Mouse (Mus musculus) embryonic fibroblast, embryonic 13.5 days (primary cell): ENCODE data around the gene Ankrd39. TPM values are rescaled to one million over a fixed set of nuclear protein-coding genes. Genes with fewer than 3 reads are reported as not detected.
"Not testable (repeated sequence)": the region's sequence is repeated elsewhere in the genome, so short reads cannot be mapped to it uniquely, and the experiment has no call there.

ENCODE experiments used
- H3K27ac ChIP-seq: 2 replicates; pipeline ENCODE4 v1.5.1; 2012; ENCODE audit warnings: low read length, control low read depth, inconsistent platforms; ENCODE audit not compliant: insufficient read depth
- H3K4me1 ChIP-seq: 2 replicates; pipeline ENCODE4 v1.6.1; 2011; ENCODE audit warnings: low read length; ENCODE audit not compliant: control insufficient read depth, insufficient read depth
- H3K4me3 ChIP-seq: 2 replicates; pipeline ENCODE4 v1.5.1; 2011; ENCODE audit warnings: mild to moderate bottlenecking, control low read depth, low read length; ENCODE audit not compliant: insufficient read depth
- CTCF ChIP-seq: IDR thresholded peaks from 2 replicates; pipeline ENCODE4 v1.5.1; 2011; ENCODE audit warnings: mild to moderate bottlenecking, control low read depth, low read length, moderate library complexity, borderline replicate concordance; ENCODE audit not compliant: insufficient read depth
- POLR2A ChIP-seq: IDR thresholded peaks from 2 replicates; pipeline ENCODE4 v1.6.1; 2011; ENCODE audit warnings: low read depth, mild to moderate bottlenecking, control low read depth, low read length, moderate library complexity
- polyA plus RNA-seq: library from polyadenylated mRNA; stranded (reverse); fragments of >200 nt; gene quantifications from 2 replicates; pipeline ENCODE4 v1.2.4, GENCODE M21; 2011; ENCODE audit warnings: low read depth; ENCODE audit not compliant: missing spikeins, insufficient read length

The Ankrd39 gene
- polyA plus RNA-seq, 1 experiment, result 7.7 TPM

DNA sequence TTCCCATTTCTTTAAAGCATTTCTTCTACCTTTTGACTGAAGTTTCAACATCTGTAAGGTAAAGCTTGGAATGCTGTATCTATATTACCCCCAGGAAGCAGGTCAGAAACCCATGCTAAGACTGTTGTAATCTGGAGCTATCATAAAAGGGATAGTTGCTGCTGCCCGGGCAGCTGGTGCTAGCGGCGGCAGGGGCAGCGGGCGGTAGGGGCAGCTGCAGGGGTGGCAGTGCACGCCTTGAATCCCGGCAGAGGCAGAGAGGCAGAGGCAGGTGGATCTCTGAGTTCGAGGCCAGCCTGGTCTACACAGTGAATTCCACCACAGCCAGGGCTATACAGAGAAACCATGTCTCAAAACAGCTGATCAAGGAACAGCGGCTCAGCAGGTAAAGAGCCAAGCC is 4.3 kb downstream of the Ankrd39 start:
- Histone ChIP-seq H3K4me1 (0 out of 2 replicates have a peak, but pooled peaks cover 3% of the 10 kb centered on the region), H3K4me3 (no peak overlapping the region), H3K27ac (no peak overlapping the region)
- TF ChIP-seq CTCF, result no peak
- TF ChIP-seq POLR2A, result no peak

DNA sequence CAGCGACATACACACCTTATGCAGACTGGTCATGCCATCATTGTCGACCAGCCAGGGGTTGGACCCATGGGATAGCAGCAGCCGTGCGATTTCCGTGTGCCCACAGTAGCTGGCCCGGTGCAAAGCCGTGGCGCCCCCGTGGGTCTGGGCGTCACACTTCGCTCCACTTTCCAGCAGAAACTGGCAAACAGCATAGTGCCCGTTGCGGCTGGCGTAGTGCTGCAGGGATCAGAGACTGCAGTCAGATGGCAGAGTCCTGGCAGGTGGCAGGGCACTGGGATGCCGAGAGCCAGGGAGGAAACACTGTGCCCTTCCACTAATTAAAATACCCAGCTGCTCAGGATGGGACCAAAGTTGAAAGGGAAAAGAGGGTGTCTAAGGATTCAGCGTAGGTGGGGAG is 5.4 kb downstream of the Ankrd39 start:
- Histone ChIP-seq H3K27ac (no peak overlapping the region), H3K4me1 (0 out of 2 replicates have a peak, but pooled peaks cover 3% of the 10 kb centered on the region), H3K4me3 (no peak overlapping the region)
- TF ChIP-seq CTCF, result no peak
- no peak for TF ChIP-seq POLR2A

DNA sequence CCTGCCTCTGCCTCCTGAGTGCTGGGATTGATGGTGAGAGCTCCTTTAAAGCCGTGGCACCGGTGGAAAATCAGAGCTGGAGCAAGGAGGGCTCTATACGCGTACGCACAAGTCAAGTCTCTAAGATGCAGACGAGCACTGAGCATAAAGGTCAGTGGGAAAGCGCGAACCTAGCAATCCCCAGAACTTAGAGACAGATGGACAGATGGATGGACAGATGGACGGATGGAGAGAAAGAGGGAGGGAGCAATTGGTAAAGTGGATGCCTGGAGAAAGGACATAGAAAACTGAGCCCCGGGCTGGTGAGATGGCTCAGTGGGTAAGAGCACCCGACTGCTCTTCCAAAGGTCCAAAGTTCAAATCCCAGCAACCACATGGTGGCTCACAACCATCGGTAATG is 6.4 kb downstream of the Ankrd39 start:
- Histone ChIP-seq H3K4me3 (no peak overlapping the region), H3K4me1 (0 out of 2 replicates have a peak, but pooled peaks cover 3% of the 10 kb centered on the region), H3K27ac (no peak overlapping the region)
- TF ChIP-seq CTCF (no peak), POLR2A (no peak)

DNA sequence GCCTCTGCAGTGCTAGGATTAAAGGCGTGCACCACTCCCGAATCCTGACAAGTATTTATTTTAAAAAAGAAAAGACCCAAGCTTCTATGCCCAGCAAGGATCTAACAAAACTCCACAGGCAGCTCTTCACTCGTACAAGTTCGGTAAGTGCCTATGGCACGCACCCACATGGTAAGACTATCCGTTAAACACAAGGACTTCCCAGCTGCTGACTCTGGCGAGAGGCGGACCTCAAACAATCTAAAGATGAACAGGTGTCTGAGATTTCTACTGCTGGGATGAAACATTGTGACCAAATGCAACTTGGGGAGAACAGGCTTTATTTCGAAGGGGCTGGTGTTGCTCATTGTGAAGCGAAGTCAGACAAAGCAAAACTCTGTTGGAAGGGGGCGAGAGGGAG is 7.1 kb downstream of the Ankrd39 start:
- no peak for TF ChIP-seq CTCF
- no peak for TF ChIP-seq POLR2A
- Histone ChIP-seq H3K4me1 (no peaks in the 10 kb centered on the region), H3K4me3 (no peak overlapping the region), H3K27ac (no peak overlapping the region)

DNA sequence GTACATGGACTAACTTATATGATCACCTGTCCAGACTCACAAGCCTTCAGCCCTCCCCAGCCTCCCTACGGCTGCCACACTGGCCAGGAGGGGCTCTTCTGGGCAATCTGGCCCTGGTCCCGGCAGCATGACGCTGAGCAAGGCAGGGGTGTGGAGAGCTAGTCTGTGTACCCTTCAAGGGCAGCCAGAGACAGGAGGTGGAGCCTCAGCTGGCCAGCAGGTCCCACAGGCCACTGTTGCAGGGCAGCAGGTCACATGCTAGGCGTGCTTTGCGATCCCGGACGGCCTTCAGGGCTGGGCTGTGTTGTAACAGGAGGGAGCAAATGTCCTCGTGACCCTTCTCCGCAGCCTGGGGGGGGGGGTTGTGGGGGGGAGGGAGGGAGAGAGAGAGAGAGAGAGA is 8.1 kb downstream of the Ankrd39 start, which contains the start of gene Gm42417:
Gm42417 (minus strand) TSS at position 244 of the 400 bp plus-strand sequence.
- no peak within 1 kb of the TSS for H3K4me3 ChIP-seq
- TF ChIP-seq CTCF (no peak), POLR2A (no peak)
- H3K27ac ChIP-seq, result no peak within 1 kb of the TSS
- H3K4me1 ChIP-seq, result no peaks in the 10 kb centered on the region

DNA sequence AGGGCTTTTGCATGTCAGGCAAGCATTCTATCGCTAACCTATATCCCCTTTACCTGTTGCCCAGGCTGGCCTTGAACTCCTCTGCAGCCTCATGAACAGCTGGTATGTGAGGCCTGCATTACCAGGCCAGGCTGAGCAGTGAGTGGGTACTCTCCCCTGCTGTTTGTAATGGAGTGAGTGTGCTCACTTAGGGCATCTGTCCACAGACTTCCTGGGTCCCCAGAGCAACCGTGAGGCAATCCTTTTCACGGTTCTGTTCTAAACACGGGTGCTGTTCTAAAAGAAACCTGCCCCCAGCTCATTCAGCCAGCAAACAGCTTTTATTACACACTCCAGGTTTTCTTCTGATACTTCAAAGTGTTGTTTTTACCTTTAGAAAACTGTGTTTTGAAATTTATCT is 8.5 kb downstream of the Ankrd39 start:
- no peak for TF ChIP-seq POLR2A
- H3K4me3 ChIP-seq, result no peak overlapping the region
- H3K4me1 ChIP-seq, result no peaks in the 10 kb centered on the region
- H3K27ac ChIP-seq, result no peak overlapping the region

DNA sequence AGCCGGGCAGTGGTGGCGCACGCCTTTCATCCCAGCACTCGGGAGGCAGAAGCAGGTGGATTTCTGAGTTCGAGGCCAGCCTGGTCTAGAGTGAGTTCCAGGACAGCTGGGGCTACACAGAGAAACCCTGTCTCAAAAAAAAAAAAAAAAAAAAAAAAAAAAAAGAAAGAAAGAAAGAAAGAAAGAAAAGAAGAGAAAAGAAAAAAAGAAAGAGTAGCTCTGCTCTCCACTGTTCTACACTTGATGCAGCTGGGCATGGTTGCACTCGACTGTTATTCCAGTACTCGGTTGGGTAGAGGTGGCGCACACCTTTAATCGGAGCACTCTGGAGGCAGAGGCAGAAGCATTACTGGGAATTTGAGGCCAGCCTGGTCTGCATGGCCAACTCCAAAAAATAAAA is 10.5 kb downstream of the Ankrd39 start, which contains the start of gene Ankrd23:
Ankrd23 (minus strand) TSS at position 101 of the 400 bp plus-strand sequence.
- not testable (repeated sequence) for H3K4me3 ChIP-seq, H3K4me1 ChIP-seq, H3K27ac ChIP-seq

DNA sequence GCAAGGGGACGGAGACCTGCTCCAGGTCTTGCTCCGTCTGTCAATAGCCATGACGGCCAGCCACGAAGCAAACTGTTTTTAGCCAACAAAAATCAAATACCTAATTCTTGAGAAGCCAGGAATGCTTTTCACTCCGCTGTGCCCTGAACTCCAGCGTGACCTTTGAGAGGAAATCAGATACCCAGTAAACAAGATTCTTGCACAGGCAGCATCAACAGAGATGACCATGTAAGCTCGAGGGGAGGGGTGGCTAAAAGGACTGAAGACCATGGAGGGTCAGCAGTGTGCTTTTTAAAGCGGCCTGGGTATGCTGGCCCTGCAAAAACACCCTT is 10.9 kb downstream of the Ankrd39 start:
- Histone ChIP-seq H3K4me3 (no peak overlapping the region), H3K4me1 (no peaks in the 10 kb centered on the region), H3K27ac (no peak overlapping the region)
- TF ChIP-seq POLR2A, result no peak
- TF ChIP-seq CTCF, result no peak

DNA sequence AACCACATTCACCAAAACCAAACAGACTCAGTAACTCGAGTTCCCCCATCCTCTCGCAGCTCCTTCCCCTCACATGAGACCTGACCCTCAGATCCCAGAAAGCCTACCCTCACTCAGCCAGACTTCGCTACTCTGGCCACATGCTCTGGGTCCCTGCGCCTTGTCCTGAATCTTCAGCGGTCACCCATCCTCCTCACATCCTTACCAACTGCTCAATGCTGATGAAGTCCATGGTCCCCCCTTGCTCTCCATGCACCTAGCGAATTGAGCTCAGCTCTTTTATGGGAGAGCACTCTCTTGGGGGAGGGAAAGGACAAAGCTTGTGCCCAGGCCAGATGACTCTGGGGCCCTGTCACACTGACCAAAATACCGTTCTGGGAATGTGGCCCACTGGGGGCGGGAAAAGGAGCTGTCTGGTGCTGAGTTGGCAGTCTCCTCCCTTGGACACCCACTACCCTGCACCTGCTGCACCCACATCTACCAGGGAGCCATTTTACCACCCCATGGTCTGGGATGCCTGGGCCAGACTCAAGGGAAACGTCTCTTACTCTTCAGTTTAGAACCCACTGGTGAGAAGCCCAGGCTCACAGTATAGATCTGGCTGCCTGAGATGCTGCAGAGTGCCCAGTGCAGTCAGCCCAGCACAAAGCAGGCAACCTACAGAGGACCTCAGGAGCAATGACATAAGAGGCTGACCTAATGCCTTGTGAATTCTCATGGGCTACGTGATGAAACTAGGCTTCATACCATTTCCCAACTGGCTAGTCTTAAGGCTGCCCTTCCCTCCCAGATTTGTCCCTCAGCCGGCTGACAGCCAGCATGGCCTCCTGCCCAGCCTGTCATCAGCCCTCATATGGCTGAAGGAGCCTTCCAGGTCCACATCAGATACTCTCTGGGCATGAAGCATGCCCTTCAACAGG is 11.5 kb downstream of the Ankrd39 start:
- no peak for TF ChIP-seq CTCF
- TF ChIP-seq POLR2A, result no peak
- Histone ChIP-seq H3K27ac (no peak overlapping the region), H3K4me1 (no peaks in the 10 kb centered on the region), H3K4me3 (no peak overlapping the region)

DNA sequence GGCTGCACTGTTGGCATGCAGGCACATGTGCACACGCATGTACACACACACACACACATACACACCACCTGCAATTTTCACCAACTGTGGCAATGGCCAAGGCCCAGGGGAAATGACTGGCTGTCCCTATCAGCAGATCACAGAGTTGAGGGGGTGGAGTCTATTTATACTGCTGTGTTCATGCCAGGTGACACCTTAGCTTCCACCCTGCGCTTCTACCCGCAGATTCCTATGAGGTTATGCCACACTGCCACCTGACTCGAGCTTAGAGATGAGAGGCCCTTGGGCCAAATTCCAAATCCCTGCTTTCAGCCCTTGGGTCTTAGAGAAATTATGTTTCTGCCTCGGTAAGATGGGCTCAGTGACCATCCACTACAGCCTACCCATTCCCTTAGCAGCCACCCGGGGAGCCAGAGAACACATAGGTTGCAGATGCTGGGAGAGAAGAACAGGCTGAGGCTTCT is 12.6 kb downstream of the Ankrd39 start:
- TF ChIP-seq POLR2A, result no peak
- no peak for TF ChIP-seq CTCF
- Histone ChIP-seq H3K27ac (no peak overlapping the region), H3K4me3 (no peak overlapping the region), H3K4me1 (no peaks in the 10 kb centered on the region)

DNA sequence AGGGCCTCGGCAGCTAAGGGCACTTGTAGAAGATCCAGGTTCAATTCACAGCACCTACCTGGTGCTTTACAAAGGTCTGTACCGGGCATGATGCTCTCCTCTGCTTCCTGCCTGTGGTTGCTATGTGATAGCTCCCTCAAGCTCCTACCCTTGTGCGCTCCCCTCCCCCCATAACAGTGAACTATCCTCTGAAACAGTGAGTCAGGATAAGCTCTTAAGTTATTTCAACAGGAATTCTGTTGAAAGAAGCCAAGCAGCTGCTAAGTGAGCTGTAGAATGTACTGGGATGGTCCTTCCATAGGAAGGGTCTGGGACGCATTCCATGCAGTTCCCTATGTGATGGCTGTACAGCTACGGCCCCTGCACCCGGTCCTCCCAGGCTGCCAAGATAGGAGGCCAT is 13.7 kb downstream of the Ankrd39 start:
- TF ChIP-seq POLR2A (no peak), CTCF (no peak)
- H3K4me3 ChIP-seq, result no peak overlapping the region
- no peaks in the 10 kb centered on the region for H3K4me1 ChIP-seq
- no peak overlapping the region for H3K27ac ChIP-seq
